Mouse (Mus musculus) frontal cortex, postnatal 25 days (tissue): Measurements from ENCODE around the gene Ostm1.
A peak's percentile ranks its signal among the peaks of the same experiment; 100 is the strongest.

Source experiments
- DNase-seq, 2 experiments: peaks; one replicate each; pipeline ENCODE4 v3.0.0; 2022; ENCODE audit warnings: low spot score in 2 of 2

Gene Ostm1

DNA sequence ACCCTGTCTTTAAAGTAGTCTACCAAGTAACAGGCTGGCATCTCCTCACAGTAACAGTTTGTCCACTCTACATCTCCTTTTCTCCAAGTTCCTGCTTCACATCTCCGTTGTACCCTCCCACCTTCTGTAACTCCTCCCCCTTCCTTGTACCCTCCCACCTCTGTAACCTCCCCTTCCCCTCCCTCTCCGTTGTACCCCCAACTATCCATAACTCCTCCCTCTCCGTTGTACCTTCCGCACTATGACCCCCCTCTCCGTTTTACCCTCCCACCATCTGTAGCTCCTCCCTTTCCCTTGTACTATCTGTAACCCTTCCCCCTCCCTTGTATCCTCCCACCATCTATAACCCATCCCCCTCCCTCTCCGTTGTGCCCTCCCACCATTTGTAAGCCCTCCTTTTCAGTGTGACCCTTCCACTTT is 97.0 kb downstream of the Ostm1 start:
- no peak for DNase-seq

DNA sequence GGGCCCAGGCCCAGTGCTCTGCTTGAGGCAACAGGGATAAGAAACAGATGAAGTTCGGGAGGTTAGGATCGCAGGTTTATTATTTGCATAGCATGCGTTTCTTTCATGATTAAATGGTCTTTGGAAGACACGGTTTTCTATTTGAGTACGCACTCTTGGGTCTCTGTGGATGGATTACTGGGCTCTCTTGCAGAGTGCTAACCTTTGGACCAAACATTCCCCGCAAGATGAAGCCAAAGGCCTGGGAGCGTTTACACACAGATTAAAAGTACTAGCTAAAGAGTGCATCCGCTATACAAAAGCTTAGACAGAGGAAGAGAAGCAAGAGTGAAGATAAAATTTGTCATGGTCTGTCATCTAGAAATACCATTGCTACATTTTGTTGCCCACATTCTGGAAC is 98.8 kb downstream of the Ostm1 start:
- no peak for DNase-seq

DNA sequence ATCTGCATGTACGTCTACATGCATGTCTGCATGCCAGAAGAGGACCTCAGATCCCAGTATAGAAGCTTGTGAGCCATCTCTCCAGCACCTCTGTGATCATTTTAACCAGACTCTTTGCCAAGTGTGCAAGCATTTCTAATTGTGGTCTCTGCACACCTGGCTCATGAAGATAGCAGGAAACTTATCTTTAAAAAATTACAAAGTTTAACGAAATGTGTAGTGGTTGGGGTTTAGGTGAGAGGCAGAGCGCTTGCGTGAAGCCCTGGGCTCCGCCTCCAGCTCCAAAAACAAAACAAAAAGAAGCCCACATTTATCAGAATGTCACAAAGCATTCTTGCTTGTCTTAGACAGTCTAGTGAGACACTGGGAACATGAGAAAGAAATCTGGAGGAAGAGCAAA is 104.3 kb downstream of the Ostm1 start:
- DNase-seq = no peak

DNA sequence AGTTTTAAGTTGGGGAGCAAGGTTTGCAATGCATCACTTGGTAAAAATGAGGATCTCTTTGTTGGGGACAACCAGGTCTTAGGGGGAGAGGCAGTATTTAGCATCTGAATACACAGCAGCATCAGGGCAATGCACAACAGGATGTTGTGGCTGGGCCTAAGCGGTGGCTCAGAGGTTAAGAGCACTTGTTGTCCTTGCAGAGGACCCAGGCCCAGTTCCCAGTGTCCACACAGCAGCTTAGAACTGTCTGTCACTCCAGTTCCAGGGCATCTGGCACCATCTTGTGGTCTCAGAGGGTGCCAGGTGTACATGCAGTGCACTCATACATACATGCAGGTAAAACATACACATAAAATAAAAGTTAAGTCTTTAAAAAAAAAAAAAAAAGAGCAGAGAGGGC is 106.1 kb downstream of the Ostm1 start:
- DNase-seq = no peak

DNA sequence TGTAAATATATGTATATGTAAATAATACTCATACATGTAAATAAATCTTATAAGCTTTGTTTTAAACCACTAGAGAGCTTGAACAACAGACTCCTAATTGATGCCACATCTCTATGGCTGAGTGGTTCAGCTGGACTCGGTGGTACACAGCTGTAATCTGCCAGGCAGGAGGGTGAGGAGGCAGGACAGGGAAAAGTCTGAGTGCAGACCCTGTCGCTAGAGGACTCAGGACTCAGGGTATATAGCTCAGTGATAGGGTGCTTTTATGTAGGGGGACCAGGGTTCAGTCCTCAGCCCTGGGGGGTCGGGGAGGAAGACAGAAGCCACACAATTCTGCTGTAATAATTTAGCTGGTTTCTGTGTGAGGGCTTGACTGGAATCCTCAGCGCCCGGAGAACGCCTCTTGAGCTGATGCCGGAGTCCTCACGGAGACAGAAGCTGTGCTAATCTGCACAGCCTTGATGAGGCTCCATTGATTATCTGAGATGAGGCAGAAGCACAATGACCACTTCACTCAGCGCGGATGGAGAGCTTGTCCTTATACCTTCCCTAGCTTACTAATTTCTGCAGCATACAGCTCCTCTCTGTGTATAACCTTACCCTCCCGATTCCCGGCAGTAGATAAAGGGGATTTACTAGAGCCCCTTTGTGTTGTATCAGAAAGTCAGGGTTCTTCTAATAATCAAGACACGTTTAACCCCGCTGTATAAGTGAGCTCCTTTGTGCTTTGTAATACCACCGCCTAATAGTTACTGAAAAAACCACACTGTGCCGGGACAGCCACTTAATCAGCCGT is 106.8 kb downstream of the Ostm1 start:
- DNase-seq = no peak

DNA sequence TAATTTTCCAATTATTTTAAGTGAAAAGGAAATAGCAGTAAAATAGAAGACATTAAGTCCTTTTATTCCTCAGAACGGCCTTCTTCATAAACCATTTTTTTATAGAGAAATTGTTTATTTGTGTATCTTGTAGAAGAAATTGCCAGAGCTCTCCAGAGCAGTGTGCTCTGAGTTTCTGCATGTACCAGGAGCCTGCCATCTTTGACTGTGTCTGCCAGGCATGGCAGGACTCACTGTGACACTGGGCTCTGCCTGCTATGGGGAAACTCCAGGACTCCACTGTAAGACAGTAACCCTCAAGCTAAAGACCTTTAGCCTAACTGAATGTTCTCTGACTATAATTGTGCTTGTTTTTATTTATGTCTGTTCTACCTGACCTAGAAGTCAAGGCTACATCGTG is 107.4 kb downstream of the Ostm1 start:
- DNase-seq = no peak

DNA sequence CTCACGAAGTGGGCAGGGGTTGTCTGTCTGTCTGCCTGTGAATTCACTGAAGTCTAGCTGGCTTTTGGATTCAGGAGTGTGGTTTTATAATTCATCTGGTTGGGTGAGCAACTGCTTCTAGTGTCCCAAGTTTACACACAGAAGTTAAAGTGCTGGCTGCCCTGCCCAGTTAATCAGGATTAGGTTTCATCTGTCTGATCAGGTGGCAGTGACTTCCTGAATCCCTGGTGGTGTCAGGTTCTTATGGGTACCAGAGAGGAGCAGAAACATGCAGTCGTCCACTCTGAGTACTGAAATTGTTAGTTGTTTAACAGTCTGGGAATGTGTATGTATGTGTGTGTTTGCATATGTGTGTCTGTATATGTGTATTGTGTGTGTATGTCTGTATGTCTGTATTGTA is 108.5 kb downstream of the Ostm1 start:
- DNase-seq = no peak

DNA sequence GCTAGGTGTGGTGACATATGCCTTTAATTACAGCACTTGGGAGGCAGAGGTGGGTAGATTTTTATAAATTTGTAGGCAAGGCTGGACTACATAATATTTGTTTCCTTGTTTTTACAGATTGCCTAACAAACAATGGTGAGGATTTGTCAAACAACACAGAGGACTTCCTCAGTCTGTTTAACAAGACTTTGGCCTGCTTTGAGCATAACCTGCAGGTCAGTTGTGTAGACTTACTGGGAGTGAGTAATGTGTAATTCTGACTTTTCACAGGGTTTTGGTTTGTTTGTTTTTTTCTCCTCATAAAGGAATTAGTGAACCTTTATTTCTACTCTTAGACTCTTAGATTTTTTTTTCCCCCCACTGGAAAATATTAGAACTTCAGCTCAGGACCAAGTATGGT is 109.2 kb downstream of the Ostm1 start:
- DNase-seq = no peak

DNA sequence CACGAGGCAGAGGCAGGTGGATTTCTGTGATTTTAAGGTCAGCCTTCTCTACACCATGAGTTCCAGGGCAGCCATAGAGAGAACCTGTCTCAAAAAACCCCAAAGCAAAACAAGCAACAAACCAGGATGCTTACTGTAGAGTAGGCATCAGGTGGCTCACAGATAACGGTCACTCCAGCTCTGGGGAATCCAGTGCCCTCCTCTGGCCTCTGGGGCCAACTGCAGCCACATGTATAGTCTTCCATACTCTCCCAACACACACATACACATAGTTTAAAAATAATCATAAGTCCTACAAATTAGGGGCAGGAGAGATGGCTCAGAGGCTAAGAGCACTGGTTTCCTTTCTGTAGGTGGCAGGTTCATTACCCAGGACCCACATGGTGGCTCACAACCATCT is 109.9 kb downstream of the Ostm1 start:
- DNase-seq = no peak

DNA sequence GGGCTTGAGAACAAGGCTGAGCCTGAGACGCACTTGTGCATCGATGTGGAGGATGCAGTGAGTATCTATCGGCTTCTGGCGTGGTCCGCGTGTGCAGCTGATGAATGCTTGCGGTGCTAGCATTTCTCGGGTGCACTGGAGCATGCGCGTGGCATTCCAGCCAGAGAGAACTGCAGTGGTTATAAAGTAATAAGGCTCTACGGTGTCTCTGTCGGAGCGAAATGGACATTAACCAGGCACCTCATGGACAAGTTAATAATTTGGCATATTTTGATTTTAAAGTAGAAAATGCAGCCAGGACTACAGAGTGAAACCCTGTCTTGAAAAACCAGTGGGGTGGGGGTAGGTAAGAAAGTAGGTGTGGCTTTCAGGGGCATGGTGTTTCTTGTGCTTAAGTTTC is 112.7 kb downstream of the Ostm1 start:
- DNase-seq = no peak

DNA sequence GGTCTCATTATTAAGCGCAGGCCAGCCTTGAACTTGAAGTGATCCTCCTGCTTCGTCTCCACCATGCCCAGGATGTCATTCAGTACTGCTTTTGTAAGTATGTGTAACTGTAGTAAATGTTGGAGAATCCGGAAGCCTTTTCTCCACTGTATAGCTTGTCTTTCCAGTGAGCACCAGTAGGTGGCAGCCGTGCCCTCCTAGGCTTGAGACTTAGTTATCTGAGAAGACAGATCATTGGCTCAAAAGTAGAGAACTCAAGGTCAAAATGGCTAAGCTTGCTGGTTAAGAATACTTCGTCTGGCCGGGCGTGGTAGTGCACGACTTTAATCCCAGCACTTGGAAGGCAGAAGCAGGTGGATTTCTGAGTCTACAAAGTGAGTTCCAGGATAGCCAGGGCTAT is 113.4 kb downstream of the Ostm1 start:
- DNase-seq = peak; percentile 62 to 64

DNA sequence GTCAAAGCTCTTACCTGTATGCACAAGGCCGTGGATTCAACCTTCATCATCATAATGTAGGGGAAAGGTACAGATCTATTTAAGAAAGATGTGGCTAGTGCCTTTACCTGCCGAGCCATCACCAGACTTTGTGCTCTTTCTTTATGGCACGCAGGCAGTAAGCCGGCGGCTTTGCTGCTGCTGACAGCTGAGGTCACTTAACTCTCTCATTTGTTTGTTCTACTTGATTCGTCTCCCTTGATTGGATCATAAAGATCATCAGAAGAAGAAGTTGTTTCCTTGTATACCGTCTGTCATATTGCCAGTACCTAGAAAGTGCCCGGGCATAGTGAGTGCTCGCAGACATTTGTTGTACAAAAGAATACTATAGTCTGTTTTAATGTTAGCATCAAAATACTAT is 114.8 kb downstream of the Ostm1 start:
- no peak for DNase-seq

DNA sequence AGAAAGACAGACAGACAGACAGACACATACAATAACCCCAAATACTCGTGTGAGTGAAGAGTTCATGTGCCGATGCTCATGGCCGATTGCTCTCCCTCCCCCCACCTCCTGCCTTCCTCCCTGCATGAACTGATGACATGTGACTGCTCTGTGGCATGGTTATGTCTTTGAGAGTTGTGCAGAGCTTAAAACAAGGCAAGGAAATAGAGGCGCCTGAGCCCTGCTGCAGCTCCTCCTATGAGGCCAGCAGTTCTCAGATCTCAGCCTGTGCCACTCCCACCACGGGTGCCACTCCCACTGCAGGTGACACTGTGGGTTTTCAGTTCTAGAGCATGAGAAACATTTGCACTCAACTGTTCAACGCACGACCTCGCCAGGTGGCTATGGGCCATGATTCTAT is 115.4 kb downstream of the Ostm1 start:
- DNase-seq = no peak

DNA sequence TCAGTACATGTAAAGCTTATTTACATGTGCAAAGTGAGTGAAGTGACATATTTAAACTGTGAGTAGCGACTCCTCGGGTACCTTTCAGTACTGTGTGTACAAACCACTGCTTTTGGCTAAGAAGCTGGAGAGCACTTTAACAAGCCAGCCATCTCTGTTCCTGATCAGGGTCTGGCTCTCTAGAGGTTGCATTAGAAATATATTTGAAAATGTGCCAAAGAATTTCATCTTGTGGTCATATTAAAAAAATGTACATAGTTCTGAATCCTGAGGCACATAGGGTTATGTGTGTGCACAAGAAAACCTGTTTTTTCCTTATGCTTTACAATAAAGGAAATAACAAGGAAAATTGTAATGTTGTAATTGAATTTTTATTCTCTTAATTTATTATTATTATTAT is 118.5 kb downstream of the Ostm1 start:
- DNase-seq = no peak

DNA sequence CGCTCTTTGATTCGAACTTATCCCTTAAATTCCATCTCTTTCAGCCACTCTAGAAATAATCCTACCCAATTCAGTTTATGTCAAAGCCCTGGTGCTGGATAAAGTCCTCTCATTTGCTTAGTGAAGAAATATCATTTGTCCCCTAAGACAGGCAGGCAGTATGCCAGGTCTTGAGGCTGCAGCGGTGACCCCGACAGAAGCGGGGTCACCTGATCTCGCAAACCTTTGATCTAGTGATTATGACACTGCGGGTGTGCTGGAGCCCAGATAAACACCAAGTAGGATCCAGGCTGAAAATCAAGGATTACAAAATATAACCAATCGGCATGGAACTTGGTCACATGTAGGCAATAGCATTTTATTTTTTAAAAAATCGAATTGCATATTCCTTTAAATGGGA is 131.1 kb downstream of the Ostm1 start:
- no peak for DNase-seq

DNA sequence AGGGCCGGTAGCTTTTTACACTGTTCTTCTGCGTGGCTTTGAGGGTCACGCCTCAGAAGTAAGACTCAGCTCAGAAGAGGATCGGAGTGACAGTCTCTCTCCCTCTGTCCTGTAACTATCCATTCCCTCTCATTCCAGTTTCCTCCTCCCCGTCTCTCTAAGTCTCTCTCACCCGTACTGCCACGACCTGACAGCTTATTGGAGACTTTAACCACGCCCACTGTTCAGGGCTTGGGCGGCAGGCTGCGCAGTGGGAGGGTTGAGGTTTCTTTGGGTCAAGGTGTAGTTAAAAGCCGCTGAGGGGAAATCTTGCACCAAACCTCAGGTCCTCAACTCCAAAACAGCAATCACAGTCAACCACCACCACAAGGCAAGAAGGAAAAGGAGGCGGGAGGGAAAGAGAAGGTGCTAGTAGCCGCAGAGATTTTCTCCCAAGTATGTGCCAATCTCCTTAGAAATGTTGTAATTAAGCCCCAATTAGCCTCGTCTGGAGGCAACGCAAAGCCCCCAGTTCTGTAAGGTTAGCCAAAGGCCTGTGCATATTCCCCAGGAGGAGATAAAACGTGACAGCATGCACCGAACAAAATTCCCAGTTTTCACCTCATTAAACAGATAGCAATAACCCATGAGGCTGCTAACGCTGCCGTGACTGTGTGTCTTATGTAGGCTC is 131.9 kb downstream of the Ostm1 start:
- DNase-seq = no peak

DNA sequence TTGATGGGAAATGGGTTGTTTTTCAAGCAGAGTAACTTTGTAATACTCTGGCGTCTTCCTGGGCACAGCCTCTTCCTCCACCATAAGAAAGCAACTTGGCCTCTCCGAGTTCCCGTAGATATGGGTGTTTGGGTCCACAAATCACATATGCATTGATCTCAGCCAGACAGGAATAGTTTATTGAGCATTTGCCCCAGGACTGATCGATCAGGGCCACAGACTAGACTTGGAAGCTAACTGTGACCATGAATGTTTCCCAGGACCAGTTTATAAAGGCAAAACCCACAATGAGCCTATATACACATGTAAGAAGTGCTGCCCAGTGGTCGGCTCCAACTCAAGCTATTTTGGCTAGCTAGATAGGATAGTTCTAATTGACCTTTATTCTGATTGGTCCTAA is 138.5 kb downstream of the Ostm1 start:
- no peak for DNase-seq

DNA sequence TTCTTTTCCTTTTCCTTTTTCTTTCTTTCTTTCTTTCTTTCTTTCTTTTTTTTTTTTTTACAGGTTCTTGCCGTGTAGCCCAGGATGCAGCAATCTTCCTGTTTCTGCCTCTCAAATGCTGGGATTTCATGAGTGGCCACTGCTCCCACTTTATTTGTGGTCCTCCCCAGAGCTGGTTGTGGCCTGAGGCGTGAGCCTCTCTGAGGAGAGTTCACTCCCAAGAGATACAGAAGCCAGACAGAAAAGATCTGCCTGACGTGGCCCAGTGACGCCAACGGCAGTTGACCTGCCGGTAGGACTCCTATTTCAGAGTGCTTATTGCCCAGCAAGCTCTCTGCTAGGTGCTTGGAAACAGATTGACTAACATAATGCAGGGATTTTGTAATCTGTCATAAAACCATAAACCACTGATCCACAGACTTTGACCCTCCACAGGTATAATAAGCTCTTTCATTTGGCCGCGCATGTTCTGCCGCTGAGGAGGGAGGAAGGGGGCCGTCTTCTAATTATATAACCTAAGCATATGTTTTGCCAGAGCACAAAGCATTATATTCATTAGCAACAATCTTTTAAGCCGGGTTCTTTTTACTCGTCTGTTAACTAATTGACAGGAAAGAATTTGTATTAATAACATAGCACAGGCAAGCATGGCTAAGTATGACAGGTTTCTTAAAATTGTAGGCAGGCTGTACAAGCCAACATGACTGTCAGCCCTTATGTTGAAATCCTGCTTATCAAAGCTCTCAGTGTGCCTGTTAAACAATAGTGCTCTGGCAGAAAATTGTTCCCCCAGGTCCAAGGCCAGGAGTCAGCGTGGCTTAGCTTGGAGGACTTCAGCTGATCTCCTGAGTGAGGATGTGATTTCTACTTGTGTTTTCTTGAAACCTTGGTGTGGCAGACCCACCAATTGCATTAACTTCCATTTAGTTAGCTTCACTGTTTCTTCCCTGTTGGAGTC is 139.9 kb downstream of the Ostm1 start:
- DNase-seq = no peak

DNA sequence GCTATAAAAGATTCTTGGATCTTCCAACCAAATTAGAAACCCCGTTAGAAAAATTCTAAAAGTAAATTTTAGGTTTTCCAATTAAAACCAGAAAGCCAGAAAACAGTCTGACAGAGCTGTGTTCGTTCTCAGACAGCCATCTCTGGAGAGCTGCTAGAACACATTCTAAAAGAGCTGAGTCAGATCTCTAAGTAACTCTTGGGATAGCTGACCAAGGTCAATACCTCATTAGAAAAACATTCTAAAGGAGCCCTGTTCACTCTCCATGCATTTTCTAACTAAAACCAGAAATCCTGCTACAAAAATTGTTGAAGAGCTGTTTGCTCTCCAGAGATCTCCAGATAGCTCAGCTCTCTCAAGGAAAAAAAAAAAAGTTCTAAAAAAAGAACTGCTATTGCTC is 146.0 kb downstream of the Ostm1 start:
- no peak for DNase-seq

DNA sequence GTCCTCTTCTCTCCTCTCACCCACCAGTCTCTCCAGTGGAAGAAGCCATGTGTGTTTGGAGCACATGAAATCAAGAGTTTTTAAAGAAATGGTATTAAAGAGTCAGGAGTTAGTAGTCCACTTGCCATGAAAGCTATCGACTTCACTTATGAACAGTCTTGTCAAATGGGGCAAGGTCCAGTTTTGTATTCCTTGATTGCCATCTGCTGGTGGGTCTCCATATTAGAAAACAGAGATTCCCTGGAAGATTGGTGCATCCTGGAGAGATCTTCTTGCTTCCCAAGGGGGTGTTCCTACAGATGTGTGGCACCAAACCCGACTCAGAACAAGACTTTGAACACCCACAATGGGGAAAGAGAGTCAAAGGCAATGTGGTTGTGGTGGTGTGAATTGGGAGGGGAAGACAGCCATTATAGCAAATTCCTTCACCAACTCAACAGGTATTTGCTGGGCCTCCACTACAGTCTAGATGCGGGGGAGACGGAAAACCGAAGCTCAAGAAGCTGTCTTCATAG is 151.0 kb downstream of the Ostm1 start:
- peak; percentile 4 to 23 for DNase-seq

DNA sequence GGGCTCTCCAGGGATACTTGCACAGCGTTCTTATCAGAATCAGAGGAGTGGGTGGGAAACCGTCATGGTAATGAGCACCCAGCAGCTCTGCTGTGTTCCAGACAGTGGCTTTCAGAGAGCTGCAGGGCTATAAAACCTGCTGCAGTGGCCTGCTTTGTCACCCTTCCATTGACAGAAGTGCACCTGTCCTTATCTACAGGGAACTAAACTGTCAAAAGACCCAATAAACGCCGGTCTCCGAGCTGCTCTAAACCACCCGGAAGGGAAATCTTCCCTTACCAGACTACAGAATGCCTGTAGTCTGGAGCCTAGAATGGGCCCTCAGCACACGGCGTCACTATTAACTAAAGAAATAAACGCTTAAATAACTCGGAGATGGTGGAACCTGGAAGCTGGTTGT is 168.2 kb downstream of the Ostm1 start:
- DNase-seq = no peak
